Mouse (Mus musculus): ENCODE data around the gene Fam69a. TPM values are rescaled to one million over a fixed set of nuclear protein-coding genes. Genes with fewer than 3 reads are reported as not detected.
A peak's percentile ranks its signal among the peaks of the same experiment; 100 is the strongest.
"Not testable (repeated sequence)": the region's sequence is repeated elsewhere in the genome, so short reads cannot be mapped to it uniquely, and the experiment has no call there.

Gene Fam69a
- polyA plus RNA-seq, 1 experiment from 2014 or later, result 43.2 TPM

- no peak overlapping the region for H3K4me2 ChIP-seq (ENCODE audit: low read length)
- ATAC-seq, result no peak
- 83% methylated on average over 3 of the region's 3 CpGs for WGBS
- H3K27me3 ChIP-seq (replicated peaks; ENCODE audit: control insufficient read depth, insufficient read depth, low read length), result no peaks in the 10 kb centered on the region
- no peaks in the 10 kb centered on the region for H3K9me3 ChIP-seq (ENCODE audit: control insufficient read depth, low read length)
- H3K4me1 ChIP-seq (replicated peaks; ENCODE audit: control insufficient read depth, insufficient read depth, low read length), result peaks cover 16% of the 10 kb centered on the region
- no peak overlapping the region for H3K27ac ChIP-seq (ENCODE audit: low read length)
- H3K4me3 ChIP-seq (replicated peaks; ENCODE audit: low read length), result no peak overlapping the region
- H3K36me3 ChIP-seq (ENCODE audit: control insufficient read depth, insufficient read depth), result peaks cover 47% of the 10 kb centered on the region
- H3K9ac ChIP-seq (replicated peaks; ENCODE audit: low read depth, low read length), result no peak overlapping the region
Measured at GRCm38 (mm10) chr5:107904325-107904724, 82.6 kb downstream of the Fam69a start.

DNA sequence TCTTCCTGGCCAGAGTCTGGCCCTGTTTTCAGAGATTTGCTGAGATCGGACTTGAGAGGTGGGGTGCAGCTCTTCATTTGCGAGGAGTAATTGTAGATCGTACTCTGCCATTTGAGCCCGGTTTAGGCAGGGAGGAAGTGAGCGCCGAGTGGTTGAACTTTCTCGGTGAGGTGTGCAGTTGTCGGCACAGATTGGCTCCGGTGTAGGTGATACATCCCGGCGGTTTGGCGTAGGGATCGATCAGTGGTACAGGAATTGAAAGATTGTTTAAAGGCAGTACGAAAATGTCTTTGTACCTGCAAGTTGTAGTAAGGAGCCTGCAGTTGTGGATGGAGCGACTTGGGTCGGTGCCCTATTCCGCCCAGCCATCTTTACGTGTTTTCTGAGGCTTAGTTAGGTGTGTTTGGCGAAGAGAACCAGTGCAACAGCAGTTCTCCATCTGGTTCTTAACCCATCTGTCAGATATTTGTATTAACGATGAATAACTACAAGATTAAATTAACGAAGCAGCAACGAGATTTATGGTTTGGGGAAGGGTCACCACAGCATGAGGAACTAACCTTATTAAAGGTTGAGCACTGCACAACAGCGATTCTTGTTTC, 85.8 kb downstream of the Fam69a start:
- Histone ChIP-seq H3K36me3 (ENCODE audit: control insufficient read depth, insufficient read depth) (peaks cover 22% of the 10 kb centered on the region), H3K9ac (replicated peaks; ENCODE audit: low read depth, low read length) (peak overlapping the region; percentile 97), H3K4me1 (replicated peaks; ENCODE audit: control insufficient read depth, insufficient read depth, low read length) (peaks cover 16% of the 10 kb centered on the region), H3K27ac (ENCODE audit: low read length) (peak overlapping the region; percentile 73), H3K4me3 (replicated peaks; ENCODE audit: low read length) (peak overlapping the region; percentile 96), H3K27me3 (replicated peaks; ENCODE audit: control insufficient read depth, insufficient read depth, low read length) (no peaks in the 10 kb centered on the region), H3K4me2 (ENCODE audit: low read length) (peak overlapping the region; percentile 78), H3K9me3 (ENCODE audit: control insufficient read depth, low read length) (no peaks in the 10 kb centered on the region)
- WGBS, result under 1% methylated on average over 23 of the region's 23 CpGs
- ATAC-seq, result no peak

DNA sequence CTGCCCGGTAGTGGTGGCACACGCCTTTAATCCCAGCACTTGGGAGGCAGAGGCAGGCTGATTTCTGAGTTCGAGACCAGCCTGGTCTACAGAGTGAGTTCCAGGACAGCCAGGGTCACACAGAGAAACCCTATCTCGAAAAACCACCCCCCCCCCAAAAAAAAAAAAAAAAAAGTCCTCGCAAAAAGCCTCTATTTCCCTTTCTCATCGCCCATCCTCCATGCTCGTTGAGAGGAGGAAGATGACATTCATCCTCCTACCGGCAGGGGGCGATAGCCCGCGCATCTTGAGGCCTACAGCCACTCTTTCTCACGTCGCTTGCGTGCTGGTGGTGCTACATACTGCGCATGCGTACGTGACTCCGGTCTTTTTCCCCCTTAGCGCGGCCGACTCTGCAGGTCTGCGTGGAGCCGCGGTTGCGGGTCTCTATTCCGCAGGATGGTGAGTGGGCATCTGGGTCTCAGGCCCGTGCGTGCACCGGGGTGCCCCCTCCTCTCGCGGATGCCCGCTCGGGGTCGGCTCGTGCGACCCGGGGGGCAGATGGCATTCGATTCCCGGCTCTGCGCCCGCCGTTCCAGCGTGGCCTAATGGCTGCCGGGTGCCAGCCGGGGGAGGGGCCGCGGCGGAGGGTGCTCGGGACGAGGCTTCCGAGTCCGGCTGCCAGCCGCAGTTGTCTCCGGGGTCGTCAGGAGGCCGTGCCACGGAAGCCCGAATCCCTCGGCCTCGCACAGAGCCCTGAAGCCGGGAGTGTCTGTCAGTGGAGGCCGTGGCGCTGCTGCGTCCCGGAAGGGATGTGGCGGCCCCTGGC, 86.5 kb downstream of the Fam69a start, which contains the start of gene Rpl5:
Gene Rpl5 (plus strand): TSS at position 297 of the 808 bp plus-strand sequence.
- Histone ChIP-seq H3K36me3 (ENCODE audit: control insufficient read depth, insufficient read depth) (peaks cover 17% of the 10 kb centered on the region), H3K4me1 (replicated peaks; ENCODE audit: control insufficient read depth, insufficient read depth, low read length) (peaks cover 16% of the 10 kb centered on the region), H3K4me2 (ENCODE audit: low read length) (peak within 1 kb of the TSS; percentile 78), H3K27me3 (replicated peaks; ENCODE audit: control insufficient read depth, insufficient read depth, low read length) (no peaks in the 10 kb centered on the region), H3K9me3 (ENCODE audit: control insufficient read depth, low read length) (no peaks in the 10 kb centered on the region), H3K4me3 (replicated peaks; ENCODE audit: low read length) (peak within 1 kb of the TSS; percentile 96), H3K27ac (ENCODE audit: low read length) (peak within 1 kb of the TSS; percentile 73), H3K9ac (replicated peaks; ENCODE audit: low read depth, low read length) (peak within 1 kb of the TSS; percentile 97)
- whole genome bisulfite sequencing, result 4% methylated on average over 65 of the region's 66 CpGs
- ATAC-seq, result peak; percentile 98

- H3K4me3 ChIP-seq (replicated peaks; ENCODE audit: low read length), result no peak overlapping the region
- no peak overlapping the region for H3K9ac ChIP-seq (replicated peaks; ENCODE audit: low read depth, low read length)
- H3K9me3 ChIP-seq (ENCODE audit: control insufficient read depth, low read length), result no peaks in the 10 kb centered on the region
- no peaks in the 10 kb centered on the region for H3K36me3 ChIP-seq (ENCODE audit: control insufficient read depth, insufficient read depth)
- H3K4me1 ChIP-seq (replicated peaks; ENCODE audit: control insufficient read depth, insufficient read depth, low read length), result peaks cover 1% of the 10 kb centered on the region; the same call in 1 of the 2 replicates
- no peak overlapping the region for H3K27ac ChIP-seq (ENCODE audit: low read length)
- no peaks in the 10 kb centered on the region for H3K27me3 ChIP-seq (replicated peaks; ENCODE audit: control insufficient read depth, insufficient read depth, low read length)
- H3K4me2 ChIP-seq (ENCODE audit: low read length), result no peak overlapping the region
- 87% methylated on average over 1 of the region's 1 CpGs for WGBS
- no peak for ATAC-seq
Measured at GRCm38 (mm10) chr5:107896265-107896664, 90.6 kb downstream of the Fam69a start.

DNA sequence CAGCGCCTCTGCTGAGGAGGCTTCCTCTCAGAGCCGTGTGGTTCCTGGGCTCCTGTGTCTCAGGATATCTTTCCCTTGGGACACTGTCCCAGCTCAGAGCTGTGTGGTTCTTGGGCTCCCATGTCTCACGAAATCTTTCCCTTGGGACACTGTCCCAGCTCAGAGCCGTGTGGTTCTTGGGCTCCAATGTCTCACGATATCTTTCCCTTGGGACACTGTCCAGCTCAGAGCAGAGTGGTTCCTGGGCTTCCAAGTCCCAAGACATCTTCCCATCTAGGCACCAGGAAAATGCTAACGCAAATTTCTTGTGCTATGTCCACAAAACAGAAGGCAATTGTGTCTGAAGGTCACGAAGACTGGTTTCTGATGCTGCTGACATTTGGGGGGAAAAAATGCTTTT, 92.2 kb downstream of the Fam69a start:
- Histone ChIP-seq H3K27me3 (replicated peaks; ENCODE audit: control insufficient read depth, insufficient read depth, low read length) (no peaks in the 10 kb centered on the region), H3K4me2 (ENCODE audit: low read length) (no peak overlapping the region), H3K4me1 (replicated peaks; ENCODE audit: control insufficient read depth, insufficient read depth, low read length) (0 out of 2 replicates have a peak, but pooled peaks cover 3% of the 10 kb centered on the region), H3K4me3 (replicated peaks; ENCODE audit: low read length) (no peak overlapping the region), H3K36me3 (ENCODE audit: control insufficient read depth, insufficient read depth) (no peaks in the 10 kb centered on the region), H3K27ac (ENCODE audit: low read length) (no peak overlapping the region), H3K9ac (replicated peaks; ENCODE audit: low read depth, low read length) (no peak overlapping the region), H3K9me3 (ENCODE audit: control insufficient read depth, low read length) (no peaks in the 10 kb centered on the region)
- WGBS, result 77% methylated on average over 7 of the region's 7 CpGs
- ATAC-seq, result no peak

GRCm38 (mm10) chr5:107891515-107891914, 95.4 kb downstream of the Fam69a start:
- H3K9ac ChIP-seq (replicated peaks; ENCODE audit: low read depth, low read length); H3K4me1 ChIP-seq (replicated peaks; ENCODE audit: control insufficient read depth, insufficient read depth, low read length); H3K4me3 ChIP-seq (replicated peaks; ENCODE audit: low read length); H3K4me2 ChIP-seq (ENCODE audit: low read length); H3K36me3 ChIP-seq (ENCODE audit: control insufficient read depth, insufficient read depth); H3K9me3 ChIP-seq (ENCODE audit: control insufficient read depth, low read length); H3K27ac ChIP-seq (ENCODE audit: low read length); ATAC-seq; H3K27me3 ChIP-seq (replicated peaks; ENCODE audit: control insufficient read depth, insufficient read depth, low read length): not testable (repeated sequence)
- WGBS, result no CpG with 5 or more reads among the region's 1 CpGs

DNA sequence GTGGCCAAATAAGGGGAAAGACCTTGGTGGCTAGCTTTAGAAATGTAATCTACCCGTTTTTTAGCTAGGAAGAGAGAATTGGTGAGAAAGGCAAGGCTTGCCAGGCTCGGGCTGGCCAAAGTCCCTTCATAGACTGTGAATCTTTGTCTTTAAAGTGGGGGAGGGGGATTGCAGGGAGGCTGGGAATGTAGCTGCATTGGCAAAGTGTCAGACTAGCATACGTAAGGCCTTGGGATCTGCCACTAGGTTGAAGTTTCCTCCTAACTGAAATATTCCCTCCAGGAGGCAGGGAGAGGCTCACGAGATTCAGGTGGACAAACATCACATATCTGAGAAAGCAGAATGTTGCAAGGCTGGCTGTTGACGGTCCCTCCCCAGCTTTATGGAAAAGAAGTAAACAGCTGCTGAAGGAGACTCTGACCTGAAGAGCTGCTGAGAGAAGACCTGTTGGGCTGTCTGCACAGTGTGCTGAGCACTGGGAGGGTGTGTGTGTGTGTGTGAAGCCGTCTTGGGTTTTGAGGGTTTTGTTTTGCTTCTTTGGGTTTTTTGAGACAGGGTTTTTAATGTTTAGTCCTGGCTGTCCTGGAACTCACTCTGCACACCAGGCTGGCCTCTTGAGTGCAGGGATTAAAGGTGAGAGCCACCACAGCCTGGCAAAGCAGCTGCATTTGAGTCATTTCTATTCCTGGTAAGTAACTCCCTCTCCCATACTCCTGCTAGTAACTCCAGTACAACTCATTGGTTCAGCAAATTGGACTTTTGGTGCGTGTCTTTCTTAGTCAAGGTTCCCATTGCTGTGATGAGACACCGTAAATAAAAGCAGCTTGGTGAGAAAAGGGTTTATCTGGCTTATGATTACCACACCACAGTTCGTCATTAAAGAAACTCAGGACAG, 96.6 kb downstream of the Fam69a start:
- H3K27me3 ChIP-seq (replicated peaks; ENCODE audit: control insufficient read depth, insufficient read depth, low read length), result no peaks in the 10 kb centered on the region
- ATAC-seq, result no peak
- H3K4me2 ChIP-seq (ENCODE audit: low read length), result no peak overlapping the region
- no peaks in the 10 kb centered on the region for H3K36me3 ChIP-seq (ENCODE audit: control insufficient read depth, insufficient read depth)
- WGBS, result 52% methylated on average over 9 of the region's 9 CpGs
- 0 out of 2 replicates have a peak, but pooled peaks cover 3% of the 10 kb centered on the region for H3K4me1 ChIP-seq (replicated peaks; ENCODE audit: control insufficient read depth, insufficient read depth, low read length)
- H3K9ac ChIP-seq (replicated peaks; ENCODE audit: low read depth, low read length), result no peak overlapping the region
- no peak overlapping the region for H3K27ac ChIP-seq (ENCODE audit: low read length)
- no peaks in the 10 kb centered on the region for H3K9me3 ChIP-seq (ENCODE audit: control insufficient read depth, low read length)
- no peak overlapping the region for H3K4me3 ChIP-seq (replicated peaks; ENCODE audit: low read length)

DNA sequence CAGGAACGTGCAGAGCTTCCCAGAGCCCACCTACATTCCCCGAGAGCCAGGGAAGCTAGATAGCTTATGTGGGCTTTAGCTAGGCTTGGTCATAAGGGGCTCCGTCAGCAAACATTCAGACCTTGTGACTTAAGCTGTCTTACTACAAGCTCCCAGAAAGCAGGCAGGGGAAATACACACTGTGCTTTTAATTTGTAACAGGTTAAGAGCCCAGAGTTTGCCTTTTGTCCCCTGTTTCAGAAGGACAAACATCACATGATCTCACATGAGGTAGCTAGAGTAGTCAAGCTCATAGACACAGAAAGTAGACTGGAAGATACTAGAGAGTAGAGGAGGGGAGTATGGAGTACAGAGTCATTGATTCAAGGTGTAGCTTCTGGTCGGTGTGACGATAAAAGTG, 106.2 kb downstream of the Fam69a start:
- ATAC-seq, result no peak
- H3K36me3 ChIP-seq (ENCODE audit: control insufficient read depth, insufficient read depth), result no peaks in the 10 kb centered on the region
- no peak overlapping the region for H3K4me2 ChIP-seq (ENCODE audit: low read length)
- H3K9ac ChIP-seq (replicated peaks; ENCODE audit: low read depth, low read length), result no peak overlapping the region
- no peaks in the 10 kb centered on the region for H3K9me3 ChIP-seq (ENCODE audit: control insufficient read depth, low read length)
- WGBS, result 82% methylated on average over 5 of the region's 5 CpGs
- no peaks in the 10 kb centered on the region for H3K27me3 ChIP-seq (replicated peaks; ENCODE audit: control insufficient read depth, insufficient read depth, low read length)
- no peak overlapping the region for H3K4me3 ChIP-seq (replicated peaks; ENCODE audit: low read length)
- H3K4me1 ChIP-seq (replicated peaks; ENCODE audit: control insufficient read depth, insufficient read depth, low read length), result no peaks in the 10 kb centered on the region
- no peak overlapping the region for H3K27ac ChIP-seq (ENCODE audit: low read length)

DNA sequence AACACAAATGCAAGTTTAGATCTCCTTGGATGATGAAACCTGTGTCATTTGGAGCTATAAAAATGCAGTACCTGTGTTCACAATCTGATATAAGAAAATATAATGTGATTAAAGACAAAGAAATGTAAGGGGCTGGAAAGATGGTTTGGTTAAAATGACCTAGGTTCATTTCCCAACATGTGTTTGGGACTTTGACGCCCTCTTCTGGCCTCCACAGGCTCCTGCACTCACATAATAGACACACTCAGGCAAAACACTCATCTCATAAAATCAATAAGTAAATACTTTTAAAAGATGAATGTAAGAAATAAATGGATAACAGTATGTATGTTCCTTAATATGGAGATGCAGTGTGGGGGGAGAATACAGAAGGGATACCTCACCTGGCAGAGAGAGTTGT, 109.8 kb downstream of the Fam69a start:
- no peak for ATAC-seq
- H3K9me3 ChIP-seq (ENCODE audit: control insufficient read depth, low read length), result no peaks in the 10 kb centered on the region
- 71% methylated on average over 1 of the region's 1 CpGs for WGBS
- no peak overlapping the region for H3K9ac ChIP-seq (replicated peaks; ENCODE audit: low read depth, low read length)
- H3K27ac ChIP-seq (ENCODE audit: low read length), result no peak overlapping the region
- H3K4me1 ChIP-seq (replicated peaks; ENCODE audit: control insufficient read depth, insufficient read depth, low read length), result no peaks in the 10 kb centered on the region
- H3K36me3 ChIP-seq (ENCODE audit: control insufficient read depth, insufficient read depth), result no peaks in the 10 kb centered on the region
- no peaks in the 10 kb centered on the region for H3K27me3 ChIP-seq (replicated peaks; ENCODE audit: control insufficient read depth, insufficient read depth, low read length)
- H3K4me3 ChIP-seq (replicated peaks; ENCODE audit: low read length), result no peak overlapping the region
- H3K4me2 ChIP-seq (ENCODE audit: low read length), result no peak overlapping the region
